Mouse (Mus musculus): Measurements from ENCODE around the gene Brms1l. TPM values are rescaled to one million over a fixed set of nuclear protein-coding genes. Genes with fewer than 3 reads are reported as not detected.

The Brms1l gene
- polyA plus RNA-seq, 1 experiment, result 88.5 TPM

DNA sequence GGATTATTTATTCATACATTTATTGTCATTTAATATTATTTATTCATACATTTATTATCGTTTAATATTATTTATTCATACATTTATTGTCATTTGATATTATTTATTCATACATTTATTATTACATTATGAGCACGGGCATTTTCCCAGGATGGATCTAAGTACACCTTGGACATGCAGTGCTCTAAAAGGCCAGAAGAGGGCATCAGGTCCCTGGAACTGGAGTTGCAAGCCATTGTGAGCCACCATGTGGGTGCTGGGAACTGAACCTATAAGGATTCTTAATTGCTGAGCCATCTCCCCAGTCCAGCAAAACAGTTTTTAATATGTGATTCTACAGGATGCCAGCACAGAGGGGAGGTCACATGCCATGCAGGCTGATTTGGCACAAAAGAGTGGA is 10.6 kb upstream of the Brms1l start:
- TF ChIP-seq POLR2A (IDR thresholded peaks at IDR 0.05; ENCODE audit: borderline replicate concordance, extremely low read depth, insufficient read depth, insufficient read length, poor library complexity, severe bottlenecking) (no peak), CTCF (IDR thresholded peaks at IDR 0.05; ENCODE audit: borderline replicate concordance, extremely low read depth, insufficient read depth, insufficient read length) (peak; percentile 14; the same call in 1 of the 2 replicates)
- no peak for DNase-seq (ENCODE audit: low read depth)

DNA sequence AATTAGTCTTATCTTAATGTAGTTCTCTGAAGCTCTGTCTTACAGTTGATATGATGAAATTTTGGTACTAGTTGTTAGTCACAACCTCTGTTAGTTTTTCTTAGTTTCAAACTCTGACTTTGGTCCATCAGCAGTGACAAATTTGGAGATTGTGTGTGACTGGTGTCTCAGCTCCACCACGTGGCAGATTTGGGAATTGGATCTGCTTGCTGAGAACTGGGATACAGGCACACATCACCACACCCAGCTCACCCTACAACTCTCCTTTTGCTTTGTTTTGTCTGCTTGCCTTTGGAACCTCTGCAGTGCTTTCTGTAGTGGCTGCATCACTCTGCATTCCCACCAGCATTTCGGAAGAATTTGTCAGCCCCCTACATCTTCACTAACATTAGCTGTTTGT is 5.0 kb upstream of the Brms1l start:
- DNase-seq (ENCODE audit: low read depth), result peak; percentile 73
- TF ChIP-seq POLR2A (IDR thresholded peaks at IDR 0.05; ENCODE audit: borderline replicate concordance, extremely low read depth, insufficient read depth, insufficient read length, poor library complexity, severe bottlenecking), result no peak
- peak; percentile 78 for TF ChIP-seq CTCF (IDR thresholded peaks at IDR 0.05; ENCODE audit: borderline replicate concordance, extremely low read depth, insufficient read depth, insufficient read length)

DNA sequence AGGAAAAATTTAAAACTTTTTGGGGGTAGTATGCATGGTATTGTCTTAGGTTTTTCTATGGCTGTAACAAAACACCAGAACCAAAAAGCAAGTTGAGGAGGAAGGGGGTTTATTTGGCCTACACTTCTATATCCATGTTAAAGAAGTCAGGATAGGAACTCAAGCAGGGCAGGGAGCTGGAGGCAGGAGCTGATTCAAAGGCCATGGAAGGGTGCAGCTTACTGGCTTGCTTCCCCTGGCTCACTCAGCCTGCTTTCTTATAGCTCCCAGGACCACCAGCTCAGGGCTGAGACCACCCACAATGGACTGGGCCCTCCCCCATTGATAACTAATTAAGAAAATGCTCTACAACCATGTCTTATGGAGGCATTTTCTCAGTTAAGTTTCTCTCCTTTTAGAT is 3.2 kb upstream of the Brms1l start:
- no peak for TF ChIP-seq POLR2A (IDR thresholded peaks at IDR 0.05; ENCODE audit: borderline replicate concordance, extremely low read depth, insufficient read depth, insufficient read length, poor library complexity, severe bottlenecking)
- TF ChIP-seq CTCF (IDR thresholded peaks at IDR 0.05; ENCODE audit: borderline replicate concordance, extremely low read depth, insufficient read depth, insufficient read length), result no peak
- no peak for DNase-seq (ENCODE audit: low read depth)

DNA sequence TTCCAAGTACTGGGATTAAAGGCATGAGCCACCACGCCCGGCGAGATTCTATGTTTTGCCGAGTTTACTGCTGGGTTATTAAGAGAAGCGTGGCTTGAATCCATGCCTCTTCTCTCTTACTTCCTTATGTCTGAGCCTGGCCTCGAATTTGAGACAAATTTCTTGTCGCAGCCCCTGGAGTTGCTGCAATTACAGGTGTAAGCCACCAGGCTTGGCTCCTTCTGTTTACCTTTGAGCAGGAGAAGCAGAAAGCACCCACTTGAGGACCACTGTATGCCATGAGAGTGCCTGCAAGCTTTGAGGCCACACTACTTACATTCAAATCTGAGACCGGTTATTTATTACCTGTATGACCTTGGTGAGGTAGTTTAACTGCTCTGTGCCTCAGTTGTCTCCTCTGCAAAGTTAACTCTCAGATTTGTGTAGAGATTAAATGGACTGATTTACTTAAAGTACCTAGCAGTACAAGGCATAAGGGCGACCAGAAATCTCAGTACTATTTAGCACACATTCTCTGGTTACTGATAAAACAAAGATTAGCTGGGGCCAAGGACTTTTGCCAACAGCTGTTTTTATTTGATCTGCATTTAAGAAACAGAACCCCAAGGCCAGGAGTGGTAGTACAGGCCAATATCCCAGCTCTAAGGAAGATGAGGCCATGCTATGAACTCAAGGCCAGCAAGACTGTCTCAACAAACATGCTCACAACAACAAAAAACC is 2.1 kb upstream of the Brms1l start:
- TF ChIP-seq CTCF (IDR thresholded peaks at IDR 0.05; ENCODE audit: borderline replicate concordance, extremely low read depth, insufficient read depth, insufficient read length) (peak; percentile 2; the same call in 1 of the 2 replicates), POLR2A (IDR thresholded peaks at IDR 0.05; ENCODE audit: borderline replicate concordance, extremely low read depth, insufficient read depth, insufficient read length, poor library complexity, severe bottlenecking) (no peak)
- DNase-seq (ENCODE audit: low read depth), result no peak

DNA sequence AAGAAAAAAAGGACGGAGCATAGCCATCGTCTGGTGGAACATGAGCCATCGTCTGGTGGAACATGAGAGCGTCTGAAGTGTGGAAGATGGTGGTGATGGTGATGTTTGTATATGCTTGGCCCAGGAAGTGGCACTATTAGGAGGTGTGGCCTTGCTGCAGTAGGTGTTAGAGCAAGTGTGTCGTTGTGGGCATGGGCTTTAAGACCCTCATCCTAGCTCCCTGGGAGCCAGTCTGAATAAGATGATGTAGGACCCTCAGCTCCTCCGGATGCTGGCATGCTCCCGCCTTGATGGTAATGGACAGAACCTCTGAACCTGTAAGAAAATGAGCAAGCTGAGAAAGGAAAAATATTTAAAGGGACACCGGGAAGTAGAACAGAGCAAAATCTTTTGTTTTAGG is 1.2 kb upstream of the Brms1l start:
- TF ChIP-seq POLR2A (IDR thresholded peaks at IDR 0.05; ENCODE audit: borderline replicate concordance, extremely low read depth, insufficient read depth, insufficient read length, poor library complexity, severe bottlenecking) (no peak), CTCF (IDR thresholded peaks at IDR 0.05; ENCODE audit: borderline replicate concordance, extremely low read depth, insufficient read depth, insufficient read length) (no peak)

DNA sequence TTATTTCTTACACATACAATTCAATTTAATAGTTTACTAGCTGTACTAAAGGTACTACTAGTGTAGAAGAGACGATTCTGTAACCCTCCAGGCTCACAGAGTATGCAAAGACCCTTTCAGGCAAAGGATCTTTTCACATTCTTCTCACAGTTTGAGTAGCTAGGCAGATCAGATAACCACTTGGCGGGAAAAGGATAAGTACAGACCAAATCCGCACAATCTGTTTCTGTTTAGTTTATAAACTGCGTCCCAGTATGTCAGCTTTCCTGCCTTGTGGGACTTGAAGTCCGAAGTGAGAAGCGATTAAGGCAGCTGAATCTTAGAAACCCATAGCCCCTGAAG is 296 bp upstream of the Brms1l start:
- no peak for DNase-seq (ENCODE audit: low read depth)
- no peak for TF ChIP-seq CTCF (IDR thresholded peaks at IDR 0.05; ENCODE audit: borderline replicate concordance, extremely low read depth, insufficient read depth, insufficient read length)
- no peak for TF ChIP-seq POLR2A (IDR thresholded peaks at IDR 0.05; ENCODE audit: borderline replicate concordance, extremely low read depth, insufficient read depth, insufficient read length, poor library complexity, severe bottlenecking)

More for the DNA sequence above, 1.2 kb upstream of the Brms1l start:
- no peak for DNase-seq (ENCODE audit: low read depth)

DNA sequence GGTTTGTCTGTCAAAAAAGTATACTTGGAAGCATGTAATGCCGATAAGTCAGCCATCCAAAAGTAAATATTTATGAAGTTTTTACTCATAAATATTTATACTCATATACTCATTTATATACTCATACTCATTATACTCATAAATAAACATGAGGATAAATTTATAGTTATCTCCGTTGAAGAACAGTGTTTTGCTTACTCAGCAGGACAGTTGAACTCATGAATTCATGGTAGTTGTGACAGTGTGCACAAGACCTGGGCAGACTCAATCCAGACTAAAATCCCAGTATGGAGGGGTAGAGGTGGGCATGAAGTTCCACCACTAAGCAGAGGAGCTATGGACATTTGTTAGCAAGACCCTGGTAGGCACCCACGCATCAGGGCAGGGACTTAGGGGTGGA is 1.4 kb downstream of the Brms1l start:
- TF ChIP-seq POLR2A (IDR thresholded peaks at IDR 0.05; ENCODE audit: borderline replicate concordance, extremely low read depth, insufficient read depth, insufficient read length, poor library complexity, severe bottlenecking) (no peak), CTCF (IDR thresholded peaks at IDR 0.05; ENCODE audit: borderline replicate concordance, extremely low read depth, insufficient read depth, insufficient read length) (no peak)
- no peak for DNase-seq (ENCODE audit: low read depth)

DNA sequence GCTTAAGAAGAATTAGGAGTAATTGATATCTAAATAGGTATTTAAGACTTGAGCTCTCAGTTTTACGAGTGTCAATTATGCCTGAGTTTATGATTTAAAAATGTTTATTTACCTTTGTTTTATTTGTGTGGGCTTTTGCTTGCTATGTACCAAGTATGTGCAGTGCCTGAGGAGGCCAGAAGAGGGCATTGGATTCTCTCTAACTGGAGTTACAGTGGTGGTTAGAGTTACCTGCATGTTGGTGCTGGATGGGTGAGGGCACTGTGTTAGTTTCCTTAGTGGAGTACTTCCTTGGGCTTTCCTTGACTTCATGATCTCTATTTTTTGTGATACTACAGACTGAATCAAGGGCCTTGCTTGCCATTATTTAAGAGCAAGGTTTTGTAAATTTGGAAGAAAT is 10.6 kb downstream of the Brms1l start:
- DNase-seq (ENCODE audit: low read depth), result peak; percentile 61
- TF ChIP-seq POLR2A (IDR thresholded peaks at IDR 0.05; ENCODE audit: borderline replicate concordance, extremely low read depth, insufficient read depth, insufficient read length, poor library complexity, severe bottlenecking) (no peak), CTCF (IDR thresholded peaks at IDR 0.05; ENCODE audit: borderline replicate concordance, extremely low read depth, insufficient read depth, insufficient read length) (peak; percentile 59; the same call in 1 of the 2 replicates)

DNA sequence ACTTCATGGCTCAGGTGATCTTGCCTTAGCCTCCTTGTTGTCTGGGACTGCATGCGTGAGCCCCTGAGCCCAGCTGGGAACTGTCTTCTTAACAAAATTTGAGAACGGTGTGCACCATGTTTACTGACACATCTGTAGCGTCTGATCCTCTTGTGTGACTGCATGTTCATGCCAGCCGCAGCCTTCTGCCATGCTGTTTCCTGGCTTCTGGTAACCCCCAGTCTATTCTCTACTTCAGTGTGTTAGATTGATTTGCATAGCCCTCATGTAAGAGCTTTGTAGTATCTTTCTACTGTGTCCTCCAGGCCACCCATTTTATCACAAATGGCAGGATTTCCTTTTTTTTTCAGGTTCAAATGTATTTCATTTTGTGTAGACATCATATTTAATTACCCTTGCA is 11.7 kb downstream of the Brms1l start:
- DNase-seq (ENCODE audit: low read depth), result no peak
- TF ChIP-seq CTCF (IDR thresholded peaks at IDR 0.05; ENCODE audit: borderline replicate concordance, extremely low read depth, insufficient read depth, insufficient read length) (no peak), POLR2A (IDR thresholded peaks at IDR 0.05; ENCODE audit: borderline replicate concordance, extremely low read depth, insufficient read depth, insufficient read length, poor library complexity, severe bottlenecking) (no peak)

DNA sequence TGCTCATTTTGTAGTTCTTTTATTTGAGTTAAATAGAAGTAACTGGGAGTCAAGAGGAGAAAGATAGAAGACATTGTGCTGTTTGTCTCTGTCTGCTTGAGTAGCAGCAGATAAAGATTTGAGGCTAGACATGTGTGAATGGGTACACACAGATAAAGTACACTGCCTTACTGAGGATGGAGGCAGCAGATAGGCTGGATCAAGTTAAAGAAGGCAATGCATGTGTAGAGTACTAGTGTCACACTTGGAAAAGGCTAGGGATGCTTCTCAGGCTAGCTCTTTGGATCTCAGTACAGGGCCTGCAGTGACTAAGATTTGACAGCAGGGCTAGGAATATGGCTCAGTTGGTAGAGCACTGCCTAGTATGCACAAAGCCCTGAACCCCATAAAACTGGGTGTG is 14.5 kb downstream of the Brms1l start:
- TF ChIP-seq CTCF (IDR thresholded peaks at IDR 0.05; ENCODE audit: borderline replicate concordance, extremely low read depth, insufficient read depth, insufficient read length), result no peak
- no peak for TF ChIP-seq POLR2A (IDR thresholded peaks at IDR 0.05; ENCODE audit: borderline replicate concordance, extremely low read depth, insufficient read depth, insufficient read length, poor library complexity, severe bottlenecking)
- DNase-seq (ENCODE audit: low read depth), result no peak

DNA sequence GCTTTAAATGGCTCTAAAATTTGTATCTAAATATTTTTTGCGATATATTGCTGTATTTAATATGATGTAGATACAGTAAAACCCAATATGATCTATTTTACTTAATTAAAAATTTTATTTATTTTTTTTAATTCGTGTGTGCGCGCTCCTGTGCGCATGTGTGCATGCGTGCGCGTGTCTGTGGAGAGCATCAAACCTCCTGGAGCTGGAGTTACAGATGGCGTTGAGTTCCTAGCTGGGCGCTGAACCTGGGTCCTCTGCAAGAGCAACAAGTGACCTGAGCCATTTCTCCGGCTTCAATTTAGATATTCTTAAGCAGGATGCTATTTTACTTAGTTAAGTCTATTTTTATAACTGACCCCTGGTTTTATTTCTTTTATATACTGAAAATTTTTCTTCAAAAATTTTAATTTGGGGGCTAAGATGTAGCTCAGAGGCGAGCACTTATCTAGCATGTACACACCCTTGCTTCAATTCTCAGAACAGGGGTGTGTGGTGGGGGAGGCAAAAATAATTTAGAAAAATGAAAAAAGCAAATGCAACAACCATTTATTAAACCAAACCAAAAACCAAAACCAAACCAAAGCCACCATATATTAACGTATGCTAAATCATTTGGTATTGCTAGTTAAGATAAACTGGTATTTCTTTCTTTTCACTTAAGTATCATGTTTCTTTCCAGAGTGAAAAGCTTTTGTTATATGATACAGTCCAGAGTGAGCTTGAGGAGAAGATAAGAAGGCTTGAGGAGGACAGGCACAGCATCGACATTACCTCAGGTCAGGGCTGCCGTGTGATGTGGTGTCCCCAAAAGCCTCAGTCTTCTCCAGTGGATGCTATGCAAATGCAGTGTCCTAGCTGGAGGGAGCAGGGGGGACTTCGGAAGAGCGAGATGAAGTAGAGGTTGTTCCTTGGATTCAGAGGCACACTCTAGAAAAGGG is 23.6 kb downstream of the Brms1l start:
- no peak for DNase-seq (ENCODE audit: low read depth)
- TF ChIP-seq CTCF (IDR thresholded peaks at IDR 0.05; ENCODE audit: borderline replicate concordance, extremely low read depth, insufficient read depth, insufficient read length), result no peak
- no peak for TF ChIP-seq POLR2A (IDR thresholded peaks at IDR 0.05; ENCODE audit: borderline replicate concordance, extremely low read depth, insufficient read depth, insufficient read length, poor library complexity, severe bottlenecking)
